Mouse (Mus musculus) spleen, adult 2 months (tissue): Measurements from ENCODE around the gene 4930579F01Rik. TPM values are rescaled to one million over a fixed set of nuclear protein-coding genes. Genes with fewer than 3 reads are reported as not detected.

Experiments used
- DNase-seq, 2 experiments: peaks; one replicate each; pipeline versions ENCODE4 v3.0.0 to v3.0.0-alpha.2; 2012 to 2021; ENCODE audit warnings: low spot score in 2 of 2, low read depth in 1 of 2
- H3K27ac ChIP-seq: fragments of 200-500 bp; 2 replicates; pipeline ENCODE4 v1.5.1; 2012; ENCODE audit warnings: low read length, inconsistent platforms; ENCODE audit not compliant: insufficient read depth
- H3K27me3 ChIP-seq: fragments of 200-500 bp; 2 replicates; pipeline ENCODE4 v1.6.1; 2012; ENCODE audit warnings: mild to moderate bottlenecking, moderate library complexity, low read length, inconsistent platforms; ENCODE audit not compliant: control insufficient read depth, insufficient read depth
- H3K36me3 ChIP-seq: fragments of 200-500 bp; 2 replicates; pipeline ENCODE4 v1.6.1; 2012; ENCODE audit warnings: mild to moderate bottlenecking, low read length, inconsistent platforms; ENCODE audit not compliant: control insufficient read depth, insufficient read depth
- H3K4me1 ChIP-seq: fragments of 200-500 bp; 2 replicates; pipeline ENCODE4 v1.6.1; 2011; ENCODE audit warnings: inconsistent platforms; ENCODE audit not compliant: control insufficient read depth, insufficient read depth, insufficient read length
- H3K4me3 ChIP-seq: fragments of 200-500 bp; 2 replicates; pipeline ENCODE4 v1.5.1; 2011; ENCODE audit warnings: mild to moderate bottlenecking, inconsistent platforms; ENCODE audit not compliant: insufficient read depth, insufficient read length; ENCODE audit errors: extremely low read depth
- CTCF ChIP-seq: fragments of 200-500 bp; IDR thresholded peaks from 2 replicates; pipeline ENCODE4 v1.5.1; 2011; ENCODE audit warnings: mild to moderate bottlenecking, inconsistent platforms; ENCODE audit not compliant: insufficient read depth, insufficient read length, insufficient replicate concordance; ENCODE audit errors: extremely low read depth
- POLR2A ChIP-seq: fragments of 200-500 bp; IDR thresholded peaks from 2 replicates; pipeline ENCODE4 v1.6.1; 2011; ENCODE audit warnings: low read depth, low read length, inconsistent platforms
- WGBS: fragments of 180-500 bp; shearing (Covaris S2); methylation state at CpG from one replicate; pipeline ENCODE4 v1.1.7; 2018; 5-methylcytosine and 5-hydroxymethylcytosine counted together
- polyA plus RNA-seq: library from polyadenylated mRNA; depleted of rRNA; stranded (reverse); fragments of >200 nt; gene quantifications from 2 replicates; pipeline ENCODE4 v1.2.3, GENCODE M21; 2012

The 4930579F01Rik gene
- polyA plus RNA-seq, 1 experiment, result not detected

- no peak overlapping the region for H3K27ac ChIP-seq
- TF ChIP-seq CTCF, result no peak
- TF ChIP-seq POLR2A, result no peak
- H3K36me3 ChIP-seq, result no peaks in the 10 kb centered on the region
- 95% methylated on average over 6 of the region's 6 CpGs for WGBS
- no peaks in the 10 kb centered on the region for H3K27me3 ChIP-seq
- no peaks in the 10 kb centered on the region for H3K4me1 ChIP-seq
- DNase-seq, result no peak
- H3K4me3 ChIP-seq, result no peak overlapping the region
Observed at GRCm38 (mm10) chr3:138226476-138226875, 32.9 kb upstream of the 4930579F01Rik start.

DNA sequence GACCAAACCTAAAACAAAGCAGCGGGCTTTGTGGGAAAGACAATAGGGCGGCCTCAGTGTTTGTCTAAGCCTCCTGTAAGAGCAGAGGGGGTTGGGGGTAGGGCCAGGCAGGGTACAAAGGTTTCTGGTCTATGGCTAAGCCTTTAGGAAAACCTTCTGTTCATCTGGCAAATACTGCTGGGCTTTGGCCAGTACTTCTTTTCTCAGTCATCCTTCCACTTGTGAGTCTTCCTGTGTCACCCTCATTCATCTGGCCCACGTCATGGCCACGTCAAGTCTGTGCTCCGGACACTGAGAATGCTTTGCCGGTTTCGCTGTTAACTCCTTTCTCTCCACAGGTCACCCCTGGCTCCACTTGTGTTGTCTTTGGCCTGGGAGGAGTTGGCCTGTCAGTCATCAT, 32.2 kb upstream of the 4930579F01Rik start:
- TF ChIP-seq POLR2A (no peak), CTCF (no peak)
- Histone ChIP-seq H3K27ac (no peak overlapping the region), H3K36me3 (no peaks in the 10 kb centered on the region), H3K4me3 (no peak overlapping the region), H3K27me3 (no peaks in the 10 kb centered on the region), H3K4me1 (no peaks in the 10 kb centered on the region)
- WGBS, result 79% methylated on average over 7 of the region's 7 CpGs
- DNase-seq, result no peak

- TF ChIP-seq CTCF, result no peak
- no peak for TF ChIP-seq POLR2A
- H3K4me1 ChIP-seq, result no peaks in the 10 kb centered on the region
- no peak overlapping the region for H3K4me3 ChIP-seq
- no peak overlapping the region for H3K27ac ChIP-seq
- 77% methylated on average over 7 of the region's 7 CpGs for WGBS
- H3K36me3 ChIP-seq, result no peaks in the 10 kb centered on the region
- no peaks in the 10 kb centered on the region for H3K27me3 ChIP-seq
- DNase-seq, result no peak
Observed at GRCm38 (mm10) chr3:138225331-138225730, 31.7 kb upstream of the 4930579F01Rik start.

- Histone ChIP-seq H3K4me3 (no peak overlapping the region), H3K27me3 (no peaks in the 10 kb centered on the region), H3K36me3 (no peaks in the 10 kb centered on the region), H3K4me1 (no peaks in the 10 kb centered on the region), H3K27ac (no peak overlapping the region)
- 91% methylated on average over 13 of the region's 13 CpGs for WGBS
- TF ChIP-seq CTCF, result no peak
- TF ChIP-seq POLR2A, result no peak
- DNase-seq, result no peak
Observed at GRCm38 (mm10) chr3:138224363-138224954, 30.8 kb upstream of the 4930579F01Rik start.

DNA sequence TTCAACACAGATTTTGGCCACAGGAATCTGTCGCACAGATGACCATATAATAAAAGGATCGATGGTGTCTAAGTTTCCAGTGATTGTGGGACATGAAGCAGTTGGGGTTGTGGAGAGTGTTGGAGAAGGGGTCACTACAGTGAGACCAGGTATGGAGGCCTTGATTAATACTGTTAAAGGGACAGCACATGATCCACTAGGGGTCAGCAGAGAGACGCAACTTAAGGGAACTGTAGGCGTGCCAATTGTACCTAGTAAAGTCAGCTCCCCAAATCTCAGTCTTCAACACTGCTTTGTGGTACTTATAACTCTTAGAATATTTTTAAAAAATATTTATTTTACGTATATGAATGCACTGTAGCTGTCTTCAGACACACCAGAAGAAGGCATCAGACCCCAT, 29.3 kb upstream of the 4930579F01Rik start:
- Histone ChIP-seq H3K4me1 (no peaks in the 10 kb centered on the region), H3K27me3 (no peaks in the 10 kb centered on the region), H3K4me3 (no peak overlapping the region), H3K36me3 (no peaks in the 10 kb centered on the region), H3K27ac (no peak overlapping the region)
- DNase-seq, result peak; percentile 19 to 50
- 46% methylated on average over 5 of the region's 5 CpGs for WGBS
- TF ChIP-seq POLR2A (no peak), CTCF (peak; percentile 40; the same call in 1 of the 2 replicates)

GRCm38 (mm10) chr3:138222511-138222910, 28.9 kb upstream of the 4930579F01Rik start:
- Histone ChIP-seq H3K27me3 (no peaks in the 10 kb centered on the region), H3K4me1 (no peaks in the 10 kb centered on the region), H3K4me3 (no peak overlapping the region), H3K27ac (no peak overlapping the region), H3K36me3 (no peaks in the 10 kb centered on the region)
- TF ChIP-seq CTCF (no peak), POLR2A (no peak)
- WGBS, result 70% methylated on average over 4 of the region's 4 CpGs
- no peak for DNase-seq

- no peak for TF ChIP-seq CTCF
- no peak for TF ChIP-seq POLR2A
- no peak for DNase-seq
- Histone ChIP-seq H3K27ac (no peak overlapping the region), H3K27me3 (no peaks in the 10 kb centered on the region), H3K4me3 (no peak overlapping the region), H3K4me1 (no peaks in the 10 kb centered on the region), H3K36me3 (no peaks in the 10 kb centered on the region)
- WGBS, result 88% methylated on average over 11 of the region's 11 CpGs
Observed at GRCm38 (mm10) chr3:138221116-138221515, 27.5 kb upstream of the 4930579F01Rik start.
